Mouse (Mus musculus) G1E (cell line): ENCODE measurements around the gene Gng11. TPM values are rescaled to one million over a fixed set of nuclear protein-coding genes. Genes with fewer than 3 reads are reported as not detected.

Source experiments
- ATAC-seq: 2 replicates; pipeline ENCODE4 v1.8.0; 2016; ENCODE audit warnings: mild to moderate bottlenecking; ENCODE audit not compliant: insufficient number of reproducible peaks, poor library complexity, low FRiP score, severe bottlenecking; ENCODE audit errors: extremely low read depth
- DNase-seq: peaks from one replicate; pipeline ENCODE4 v3.0.0; 2012; ENCODE audit warnings: low spot score
- H3K27me3 ChIP-seq: 2 replicates; pipeline ENCODE4 v1.6.1; 2012; ENCODE audit warnings: mild to moderate bottlenecking, low read length, inconsistent platforms; ENCODE audit not compliant: insufficient read depth
- H3K36me3 ChIP-seq: replicated peaks from 2 replicates; pipeline ENCODE3; 2012; ENCODE audit warnings: mild to moderate bottlenecking, inconsistent platforms
- H3K4me1 ChIP-seq: 2 replicates; pipeline ENCODE4 v1.6.1; 2012; ENCODE audit warnings: low read depth, low read length, inconsistent platforms, mixed read lengths; ENCODE audit not compliant: insufficient read depth
- H3K4me3 ChIP-seq: 2 replicates; pipeline ENCODE4 v1.5.1; 2012; ENCODE audit warnings: low read depth, mild to moderate bottlenecking, inconsistent platforms, low read length, moderate library complexity, mixed read lengths
- H3K9me3 ChIP-seq: replicated peaks from 2 replicates; pipeline ENCODE4 v1.6.1; 2012; ENCODE audit warnings: inconsistent platforms
- CTCF ChIP-seq: IDR thresholded peaks from 2 replicates; pipeline ENCODE4 v1.5.1; 2012; ENCODE audit warnings: low read depth, low read length, inconsistent platforms, mixed read lengths
- GATA1 ChIP-seq: IDR thresholded peaks from 2 replicates; pipeline ENCODE4 v1.6.1; 2012; ENCODE audit warnings: borderline replicate concordance, low read length, inconsistent platforms, mixed read lengths
- GATA2 ChIP-seq: IDR thresholded peaks from 2 replicates; pipeline ENCODE4 v1.6.1; 2012; ENCODE audit warnings: low read depth, low read length, inconsistent platforms, borderline replicate concordance
- POLR2AphosphoS5 ChIP-seq: IDR thresholded peaks from 2 replicates; pipeline ENCODE4 v1.6.1; 2012; ENCODE audit warnings: low read depth, low read length, inconsistent platforms; ENCODE audit not compliant: insufficient replicate concordance
- TAL1 ChIP-seq: conservative IDR thresholded peaks from 2 replicates; pipeline ENCODE4 v1.6.1; 2012; ENCODE audit warnings: low read depth, low read length, inconsistent platforms, mixed read lengths
- polyA plus RNA-seq: library from polyadenylated mRNA; stranded (reverse); fragments of >175 nt; gene quantifications from 2 replicates; pipeline ENCODE4 v1.2.3, GENCODE M21; 2012
- total RNA-seq, 2 experiments: library from RNA; stranded (forward) in 1 of 2; stranded (reverse) in 1 of 2; fragments of 200-1000 nt in 1 of 2; fragments of >200 nt in 1 of 2; fragmentation: Nextera tagmentation in 1 of 2; gene quantifications; 2 replicates each; pipeline ENCODE4 v1.2.3; 2014 to 2017

The Gng11 gene
- total and polyA plus RNA-seq, 3 experiments: not detected

DNA sequence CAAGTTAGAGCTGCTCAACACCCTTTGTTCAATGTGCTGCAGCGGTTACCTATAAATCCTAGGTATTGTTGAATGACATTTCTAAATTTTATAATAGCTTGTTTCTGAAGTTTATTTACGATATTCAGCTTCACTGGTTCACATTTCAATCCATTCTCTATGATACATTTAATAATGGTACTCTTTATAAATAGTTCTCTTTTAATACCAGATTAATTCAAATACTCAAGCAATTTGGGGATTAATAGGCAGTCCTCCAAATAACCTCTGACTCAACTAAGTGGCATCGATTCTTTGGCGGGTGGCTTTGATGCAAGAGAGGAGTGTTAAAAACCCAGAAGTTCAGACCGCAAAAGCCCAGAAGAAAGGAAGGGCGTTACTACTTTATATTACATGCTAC is 10.2 kb upstream of the Gng11 start, which contains the start of gene Gngt1:
Gene Gngt1 (plus strand): TSS at position 301 of the 400 bp plus-strand sequence.
- no peak for DNase-seq
- ATAC-seq: no peak
- no peaks in the 10 kb centered on the region for H3K36me3 ChIP-seq
- H3K4me3 ChIP-seq: no peak within 1 kb of the TSS
- H3K4me1 ChIP-seq: no peaks in the 10 kb centered on the region
- no peaks in the 10 kb centered on the region for H3K27me3 ChIP-seq
- TF ChIP-seq GATA1 (no peak), POLR2AphosphoS5 (no peak), CTCF (no peak), TAL1 (no peak), GATA2 (no peak)
- H3K9me3 ChIP-seq: no peaks in the 10 kb centered on the region

DNA sequence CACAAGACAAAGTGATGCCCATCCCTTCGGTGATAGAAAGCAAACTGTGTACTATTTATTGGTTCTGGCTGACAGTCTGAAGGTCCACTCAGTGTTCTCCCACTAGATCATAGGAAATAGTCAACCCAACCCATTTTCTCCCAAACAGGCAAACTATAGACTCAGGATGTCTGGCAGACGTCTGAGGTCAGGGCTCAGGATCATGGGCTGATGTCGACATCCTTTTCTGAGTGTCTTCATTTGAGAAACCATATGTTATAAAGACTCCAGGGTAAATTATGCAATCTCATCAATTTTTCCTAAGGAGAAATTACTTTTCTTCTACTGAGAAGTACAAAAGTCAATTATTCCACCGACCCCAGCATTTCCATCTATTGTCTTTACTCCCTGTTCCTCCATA is 5.6 kb upstream of the Gng11 start:
- no peaks in the 10 kb centered on the region for H3K27me3 ChIP-seq
- TF ChIP-seq GATA2 (no peak), TAL1 (no peak), POLR2AphosphoS5 (no peak), GATA1 (no peak), CTCF (no peak)
- no peak overlapping the region for H3K4me3 ChIP-seq
- no peaks in the 10 kb centered on the region for H3K4me1 ChIP-seq
- DNase-seq (no peak), ATAC-seq (no peak)
- no peaks in the 10 kb centered on the region for H3K36me3 ChIP-seq
- no peaks in the 10 kb centered on the region for H3K9me3 ChIP-seq

DNA sequence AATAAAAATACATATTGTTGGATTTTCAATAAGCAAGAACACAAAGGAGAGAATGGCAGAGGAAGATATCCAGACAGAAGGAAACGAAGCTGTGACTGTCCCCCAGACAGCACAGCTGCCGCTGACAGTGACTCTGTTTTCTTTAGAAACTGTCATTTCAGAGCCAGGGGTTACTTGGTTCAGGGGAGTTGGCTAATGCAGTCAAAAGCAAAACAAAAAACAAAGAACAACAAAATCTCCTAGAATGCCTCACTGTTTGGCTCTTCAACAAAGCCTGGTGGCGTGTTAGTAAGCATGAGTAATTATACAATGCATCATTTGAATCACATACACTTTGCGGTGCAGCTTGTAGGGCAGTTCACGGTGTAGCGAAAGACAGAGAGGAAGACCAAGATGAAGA is 4.4 kb upstream of the Gng11 start:
- no peak for DNase-seq
- Histone ChIP-seq H3K27me3 (peaks cover 4% of the 10 kb centered on the region; the same call in 1 of the 2 replicates), H3K9me3 (no peaks in the 10 kb centered on the region), H3K4me3 (no peak overlapping the region), H3K36me3 (no peaks in the 10 kb centered on the region), H3K4me1 (no peaks in the 10 kb centered on the region)
- ATAC-seq: no peak
- TF ChIP-seq GATA1 (no peak), GATA2 (no peak), CTCF (no peak), POLR2AphosphoS5 (no peak), TAL1 (no peak)

DNA sequence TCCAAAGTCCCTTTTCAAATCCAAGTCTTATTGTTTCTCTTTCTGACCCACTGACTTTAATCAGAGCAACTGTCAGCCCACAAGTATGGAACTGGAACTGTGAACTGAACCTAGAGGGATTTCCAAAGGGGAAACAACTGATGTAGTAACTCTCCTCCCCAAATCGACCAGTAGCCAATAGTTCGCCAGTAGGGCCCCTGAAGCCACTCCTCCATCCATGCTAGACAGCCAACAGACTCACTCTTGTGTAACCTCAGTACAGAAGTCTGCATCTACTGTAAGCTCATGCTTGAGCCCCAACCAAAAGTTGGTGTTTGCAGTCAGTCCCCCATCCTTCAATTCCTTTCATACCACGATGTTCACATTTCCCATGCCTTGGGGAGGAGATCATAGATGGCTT is 3.0 kb upstream of the Gng11 start:
- DNase-seq (no peak), ATAC-seq (no peak)
- H3K4me3 ChIP-seq: no peak overlapping the region
- TF ChIP-seq GATA1: no peak
- no peaks in the 10 kb centered on the region for H3K9me3 ChIP-seq
- peaks cover 4% of the 10 kb centered on the region; the same call in 1 of the 2 replicates for H3K27me3 ChIP-seq
- H3K4me1 ChIP-seq: no peaks in the 10 kb centered on the region
- no peaks in the 10 kb centered on the region for H3K36me3 ChIP-seq

GRCm38 (mm10) chr6:4003445-4003844 is 259 bp upstream of the Gng11 start:
- H3K4me1 ChIP-seq: no peaks in the 10 kb centered on the region
- H3K36me3 ChIP-seq: no peaks in the 10 kb centered on the region
- no peak for TF ChIP-seq GATA1
- TF ChIP-seq TAL1: no peak
- TF ChIP-seq GATA2: no peak
- no peak for TF ChIP-seq CTCF
- TF ChIP-seq POLR2AphosphoS5: no peak
- H3K9me3 ChIP-seq: no peaks in the 10 kb centered on the region
- ATAC-seq (no peak), DNase-seq (no peak)
- H3K4me3 ChIP-seq: no peak overlapping the region
- peaks cover 4% of the 10 kb centered on the region; the same call in 1 of the 2 replicates for H3K27me3 ChIP-seq

- ATAC-seq: no peak
- no peaks in the 10 kb centered on the region for H3K9me3 ChIP-seq
- DNase-seq: no peak
- H3K36me3 ChIP-seq: no peaks in the 10 kb centered on the region
- H3K4me1 ChIP-seq: no peaks in the 10 kb centered on the region
- no peak overlapping the region for H3K4me3 ChIP-seq
- peaks cover 4% of the 10 kb centered on the region; the same call in 1 of the 2 replicates for H3K27me3 ChIP-seq
- TF ChIP-seq GATA2 (no peak), CTCF (no peak), TAL1 (no peak), GATA1 (no peak), POLR2AphosphoS5 (no peak)
Measured at GRCm38 (mm10) chr6:4004808-4005207, 1.1 kb downstream of the Gng11 start.

GRCm38 (mm10) chr6:4008501-4009040 is 4.9 kb downstream of the Gng11 start:
- Histone ChIP-seq H3K4me1 (no peaks in the 10 kb centered on the region), H3K4me3 (no peak overlapping the region), H3K9me3 (no peaks in the 10 kb centered on the region), H3K27me3 (peaks cover 4% of the 10 kb centered on the region; the same call in 1 of the 2 replicates), H3K36me3 (no peaks in the 10 kb centered on the region)
- DNase-seq: no peak
- TF ChIP-seq GATA2 (no peak), POLR2AphosphoS5 (no peak), TAL1 (no peak), GATA1 (no peak), CTCF (no peak)
- no peak for ATAC-seq
